Mouse (Mus musculus): ENCODE measurements around the gene Atp6v0e.

Atp6v0e gene

DNA sequence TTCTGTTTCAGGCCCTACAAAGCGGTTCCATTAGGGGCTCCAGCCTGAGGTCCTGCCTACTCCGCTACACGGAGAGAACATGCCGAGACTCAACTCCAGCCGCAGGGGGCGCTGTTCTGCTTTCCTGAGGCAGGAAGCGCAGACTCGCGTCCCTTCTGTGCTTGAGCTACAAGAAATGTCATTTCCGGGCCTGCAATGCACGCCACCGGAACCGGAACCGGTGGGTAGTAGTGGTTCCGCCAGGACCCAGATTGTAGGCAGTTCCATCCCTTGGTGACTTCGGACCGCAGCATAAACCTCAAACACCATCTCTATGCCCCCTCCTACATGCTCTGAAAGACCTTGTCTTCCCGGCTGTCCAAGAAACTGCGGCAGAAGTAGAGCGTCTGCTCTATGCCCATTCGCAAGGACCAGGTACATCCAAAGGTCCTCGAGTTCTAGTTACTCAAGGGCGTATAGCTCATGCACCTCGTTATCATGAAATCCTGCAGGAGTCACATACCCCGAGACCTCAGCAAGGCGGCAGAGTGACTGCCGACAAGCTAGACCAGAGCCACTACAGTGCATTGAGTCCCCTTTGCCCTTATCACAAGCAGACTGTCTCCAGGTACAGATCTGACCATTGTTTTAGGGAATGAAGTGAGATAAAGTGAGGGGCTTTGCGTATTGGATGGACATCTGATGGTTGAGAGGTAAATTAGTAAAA, at the start of gene Atp6v0e:
Gene Atp6v0e, plus strand, starts transcription at position 254 of the 706 bp plus-strand sequence.
- DNase-seq: peak; percentile 96

- no peak for DNase-seq
These were observed 48.7 kb upstream of the Atp6v0e start for GRCm38 (mm10) chr17:26614286-26614685.

DNA sequence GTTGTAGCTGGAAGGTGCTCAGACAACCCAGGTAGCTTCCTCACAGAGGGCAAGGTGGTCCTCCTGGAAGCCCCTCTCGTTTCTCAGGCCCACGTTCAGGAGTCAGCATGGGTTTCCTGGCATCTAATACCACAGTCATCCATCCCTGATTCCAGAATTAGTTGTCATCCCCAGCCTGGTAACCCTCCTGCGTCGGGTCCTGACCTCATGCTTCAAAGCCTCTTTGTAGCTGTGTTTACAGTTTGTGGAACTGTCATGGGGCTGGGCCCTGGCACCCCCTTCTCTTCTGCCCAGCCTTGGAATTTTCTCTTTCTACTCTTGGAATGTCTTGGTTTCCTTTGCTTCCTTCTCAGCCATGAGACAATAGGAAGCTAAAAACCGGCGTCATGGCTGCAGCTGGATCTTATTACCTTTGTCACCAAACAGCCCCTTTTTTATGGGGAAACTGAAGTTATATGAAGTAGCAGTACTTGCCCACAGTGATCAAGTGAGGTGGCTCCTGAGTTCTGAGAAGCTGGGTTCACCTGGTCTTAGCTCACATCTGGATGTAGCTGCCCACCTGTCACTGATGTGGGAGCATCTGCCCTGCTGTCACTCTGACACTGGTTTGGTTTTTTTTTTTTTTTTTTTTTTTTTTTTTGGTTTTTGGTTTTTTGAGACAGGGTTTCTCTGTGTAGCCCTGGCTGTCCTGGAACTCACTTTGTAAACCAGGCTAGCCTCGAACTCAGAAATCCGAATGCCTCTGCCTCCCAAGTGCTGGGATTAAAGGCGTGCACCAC, 48.1 kb upstream of the Atp6v0e start:
- DNase-seq: no peak

DNA sequence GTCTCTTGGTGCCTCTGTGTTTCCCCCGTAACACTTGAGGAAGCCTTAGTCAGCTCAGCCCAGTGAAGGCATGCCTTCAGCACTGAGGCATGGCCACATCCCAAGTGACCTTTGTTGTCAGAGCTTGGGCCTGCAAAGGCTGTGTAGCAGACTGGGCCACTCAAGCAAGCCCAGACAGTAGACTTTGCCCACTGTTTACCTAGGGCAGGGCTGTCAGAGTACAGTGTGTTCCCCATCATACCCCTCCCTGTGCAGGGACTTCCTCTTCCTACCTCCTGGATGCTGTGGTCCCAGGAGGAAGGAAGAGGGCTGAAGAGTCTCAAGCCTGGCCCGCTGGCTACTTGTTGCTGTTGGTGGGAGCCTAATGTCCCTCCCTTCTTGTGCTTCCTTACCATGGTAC, 46.3 kb upstream of the Atp6v0e start:
- DNase-seq: peak; percentile 88

DNA sequence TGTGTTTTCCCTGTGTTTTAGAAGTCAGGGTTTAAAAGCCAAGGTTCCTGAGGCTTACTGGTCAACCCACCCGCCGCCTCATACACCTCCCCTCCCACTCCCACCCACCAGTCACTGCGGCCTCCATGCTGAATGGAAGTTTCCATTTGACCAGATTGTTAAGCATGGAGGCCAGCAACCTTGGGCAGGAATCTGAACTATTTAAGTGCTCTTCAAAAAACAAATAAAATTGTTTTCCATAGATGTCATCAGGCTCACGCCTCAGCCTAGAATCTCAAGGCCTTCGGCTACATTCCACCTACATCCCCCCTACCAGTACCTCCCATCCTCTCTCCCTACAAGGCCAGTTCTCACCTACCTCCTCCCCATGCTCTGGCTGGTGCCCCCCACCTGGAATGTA, 44.5 kb upstream of the Atp6v0e start:
- no peak for DNase-seq

DNA sequence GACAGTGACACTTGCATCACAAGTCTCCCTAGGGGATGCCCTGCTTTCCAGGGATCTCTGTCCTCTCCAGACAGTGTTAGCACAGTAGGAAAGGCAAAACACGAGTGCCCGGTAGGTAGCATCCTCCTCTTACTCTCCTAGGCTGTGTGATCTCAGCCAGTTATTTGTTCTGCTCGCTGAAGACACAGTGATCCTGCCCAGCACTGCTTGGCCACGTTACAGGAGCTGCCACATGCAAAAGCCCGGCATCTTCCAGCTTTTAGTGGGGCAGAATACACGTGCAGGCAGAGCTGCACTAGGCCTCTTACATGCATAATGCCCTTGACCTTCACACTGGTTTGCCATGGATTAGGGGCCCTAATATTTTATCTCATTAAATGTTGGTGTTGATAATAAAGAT, 43.5 kb upstream of the Atp6v0e start:
- DNase-seq: no peak

DNA sequence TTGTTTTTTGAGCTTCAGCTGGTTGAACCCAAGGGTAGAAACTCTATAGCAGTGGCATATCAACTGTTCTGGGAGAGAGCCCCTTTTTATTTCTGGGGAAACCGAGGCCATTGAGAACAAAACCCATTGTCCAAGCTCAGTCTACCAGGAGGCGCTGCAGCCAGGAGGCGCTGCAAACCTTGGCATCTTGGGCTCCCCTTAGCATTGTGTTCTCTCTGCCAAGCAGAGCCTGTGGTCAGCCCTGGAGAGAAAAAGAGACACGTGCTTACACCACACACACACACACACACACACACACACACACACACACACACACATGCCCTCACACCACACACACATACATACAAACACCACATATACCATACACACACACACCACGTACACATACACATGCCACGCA, 42.7 kb upstream of the Atp6v0e start:
- no peak for DNase-seq

DNA sequence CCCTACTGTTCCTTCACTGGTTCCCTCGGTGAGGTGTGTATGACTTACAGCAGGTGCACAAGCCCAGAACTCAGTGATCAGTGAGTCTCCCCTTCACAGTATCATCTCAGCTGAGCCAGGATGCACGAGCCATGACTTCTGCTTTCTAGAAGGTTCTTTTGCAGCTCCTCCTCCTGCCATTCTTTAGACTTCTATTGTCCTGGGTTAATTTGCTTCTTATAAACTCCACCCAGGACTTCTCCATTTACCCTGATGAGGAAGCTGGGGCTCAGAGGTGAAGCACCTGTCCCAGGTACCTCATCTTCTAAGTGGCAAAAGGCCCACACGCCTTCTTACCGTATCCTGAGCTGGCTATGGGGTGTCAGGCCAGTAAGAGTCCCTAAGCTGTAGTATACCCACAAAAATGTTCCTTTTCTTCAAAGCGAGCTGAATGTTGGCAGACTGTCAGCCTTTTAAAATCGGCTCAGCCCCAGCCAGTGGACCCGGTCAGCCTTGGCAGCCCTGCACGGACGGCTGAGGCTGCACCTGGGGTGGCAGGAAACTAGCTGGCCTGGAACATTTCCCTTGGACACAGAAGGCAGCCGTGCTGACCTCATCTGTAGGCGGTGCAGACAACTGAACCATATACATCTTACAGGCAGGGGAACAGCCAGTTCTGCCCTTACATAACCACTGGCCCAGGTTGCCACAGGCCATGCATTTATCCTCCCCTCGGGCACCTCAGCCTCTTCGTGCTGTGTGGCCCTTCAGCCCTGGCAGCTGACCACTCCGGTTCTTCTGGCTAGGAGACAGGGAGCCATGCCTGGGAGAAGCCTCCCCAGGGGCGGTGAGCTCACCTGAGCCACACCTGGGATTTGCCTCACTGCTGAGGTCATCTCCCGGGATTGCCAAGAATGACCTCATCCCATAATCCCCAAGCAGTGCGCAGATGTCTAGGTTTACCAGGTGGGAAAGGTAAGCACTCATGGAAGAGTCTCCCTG, 42.0 kb upstream of the Atp6v0e start:
- peak; percentile 91 for DNase-seq

DNA sequence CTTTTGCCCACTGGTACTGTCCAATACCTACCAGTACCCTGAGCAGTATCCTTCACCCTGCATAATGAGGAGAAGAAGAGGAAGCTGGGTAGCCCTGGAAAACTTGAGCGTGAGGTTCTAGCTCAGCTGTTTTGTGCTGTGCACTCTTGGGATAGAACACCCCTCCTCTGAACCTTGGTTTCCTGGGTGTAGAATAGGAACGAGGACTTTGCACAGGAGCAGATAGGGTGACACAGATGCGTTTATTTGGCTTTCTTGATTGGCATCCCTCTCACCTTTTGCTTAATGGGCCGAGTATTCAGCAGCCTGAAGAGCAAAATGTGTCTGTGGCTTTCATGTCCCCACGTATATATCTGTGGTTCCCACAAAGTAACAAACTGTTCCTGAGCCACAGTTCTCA, 41.1 kb upstream of the Atp6v0e start:
- no peak for DNase-seq

GRCm38 (mm10) chr17:26623991-26624390, 39.0 kb upstream of the Atp6v0e start:
- DNase-seq: no peak

DNA sequence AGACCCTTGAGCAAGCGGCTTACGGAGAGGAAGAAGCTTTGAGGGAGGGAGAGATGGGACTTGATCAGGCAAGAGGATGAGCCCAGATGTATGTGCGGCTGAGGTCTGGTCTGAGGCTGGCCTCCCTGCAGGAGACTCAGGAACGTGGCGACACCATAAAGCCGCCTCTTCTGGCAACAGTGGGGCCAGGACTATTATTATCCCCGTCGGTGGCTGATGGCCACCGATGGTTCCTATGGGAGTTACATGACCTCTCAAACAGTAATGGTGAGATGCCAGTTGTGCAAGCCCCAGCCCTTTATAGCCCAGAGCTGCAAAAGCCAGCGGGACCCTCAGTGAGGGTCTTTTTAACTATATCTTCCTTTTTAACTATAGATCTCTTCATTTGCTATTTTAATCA, 38.0 kb upstream of the Atp6v0e start:
- no peak for DNase-seq

DNA sequence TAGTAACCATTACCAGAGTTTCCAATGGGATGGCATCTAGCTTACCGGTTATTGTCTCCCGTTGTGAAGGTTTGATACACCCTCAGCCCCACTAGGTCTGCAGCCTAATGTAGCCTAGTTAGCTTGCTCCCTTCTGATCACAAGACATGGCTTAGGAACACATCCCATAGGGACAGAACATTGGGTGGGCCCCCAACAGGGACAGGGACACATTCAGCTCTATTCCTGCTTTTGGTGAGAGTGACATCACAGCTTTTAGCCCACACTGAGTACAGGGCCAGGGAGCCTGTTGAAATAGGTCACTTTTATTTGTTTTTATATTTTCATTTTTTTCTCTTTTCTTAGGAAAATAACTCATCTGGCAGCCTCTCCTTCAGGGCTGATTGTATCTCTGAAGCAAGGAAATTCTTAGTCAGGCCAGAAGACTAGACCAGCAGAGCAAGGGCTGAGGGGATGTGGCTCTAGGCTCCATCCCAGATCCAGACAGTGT, 37.5 kb upstream of the Atp6v0e start:
- DNase-seq: no peak

DNA sequence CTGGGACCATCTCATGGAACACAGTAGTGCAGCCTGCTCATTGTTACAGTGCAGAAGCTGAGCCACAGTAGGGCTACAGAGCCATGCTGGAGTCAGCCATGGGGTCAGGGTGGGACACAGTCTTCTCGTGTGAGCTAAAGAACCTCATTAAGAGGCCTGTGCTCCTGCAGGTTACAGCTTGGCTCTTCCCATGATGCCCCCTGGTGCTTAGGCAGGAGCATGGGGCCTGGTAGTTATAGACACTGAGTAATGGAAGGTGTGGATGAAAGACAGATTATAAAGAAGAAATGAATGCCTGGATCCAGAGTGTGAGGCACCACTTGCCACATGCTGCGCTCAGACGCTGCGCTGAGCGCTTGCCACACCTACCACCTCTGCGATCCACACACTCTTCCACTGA, 34.6 kb upstream of the Atp6v0e start:
- no peak for DNase-seq

DNA sequence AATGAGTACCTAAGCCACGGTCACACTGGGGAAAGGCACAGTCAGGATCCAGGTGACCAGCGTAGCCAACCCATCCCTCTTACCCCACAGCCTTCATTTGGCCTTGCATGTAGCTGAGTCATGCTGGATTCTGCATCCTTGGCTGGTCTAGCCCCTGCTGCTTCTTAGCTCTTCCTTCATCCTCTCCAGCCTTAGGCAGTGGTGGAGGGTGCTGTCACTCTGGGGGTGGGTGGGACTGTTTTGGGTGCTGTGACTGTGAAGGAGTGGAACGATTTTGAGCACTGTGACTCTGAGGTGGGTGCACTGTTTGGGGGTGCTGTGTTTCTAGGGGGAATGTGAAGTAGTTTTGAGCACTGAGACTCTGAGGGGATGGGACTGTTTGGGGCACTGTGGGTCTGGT, 34.1 kb upstream of the Atp6v0e start:
- no peak for DNase-seq

DNA sequence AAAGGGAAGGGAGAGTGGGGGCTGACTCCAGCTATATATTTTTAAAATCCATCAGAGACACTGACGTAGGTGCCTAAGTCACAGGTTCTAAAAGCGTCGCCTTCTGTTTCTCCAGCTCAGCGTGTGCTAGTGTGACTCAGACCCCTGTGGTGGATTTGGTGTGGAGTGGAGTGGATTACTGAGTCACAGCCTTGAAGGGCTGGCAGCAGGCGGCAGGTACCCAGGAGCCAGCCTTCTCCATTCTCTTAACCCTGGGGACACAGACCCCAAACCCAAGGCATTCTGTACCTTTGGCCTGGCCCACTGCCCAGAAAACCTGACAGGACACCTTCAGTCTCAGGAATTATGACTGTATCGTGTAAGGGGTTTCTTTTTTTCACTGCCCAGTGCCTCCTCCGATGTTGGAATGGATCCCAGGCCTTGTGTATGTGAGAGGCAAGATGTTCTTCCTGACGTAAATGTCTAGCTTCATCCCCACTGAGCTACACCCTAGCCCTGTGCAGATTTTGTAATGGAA, 31.2 kb upstream of the Atp6v0e start:
- DNase-seq: no peak

DNA sequence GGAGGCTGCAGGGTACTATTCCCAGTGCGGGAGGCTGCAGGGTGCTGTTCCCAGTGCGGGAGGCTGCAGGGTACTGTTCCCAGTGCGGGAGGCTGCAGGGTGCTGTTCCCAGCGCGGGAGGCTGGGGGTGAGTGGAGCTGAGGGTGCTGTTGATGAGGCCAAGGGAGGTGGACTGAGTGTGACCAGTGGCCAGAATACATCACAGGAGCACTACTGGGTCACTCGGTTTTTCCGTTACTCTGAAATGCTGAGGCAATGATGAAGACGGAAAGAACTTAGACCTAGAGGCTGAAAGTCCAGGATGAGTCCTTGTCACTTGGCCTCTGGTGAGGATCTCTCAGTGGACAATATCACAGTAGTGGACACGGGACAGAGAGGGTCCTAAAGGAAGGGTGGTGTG, 29.8 kb upstream of the Atp6v0e start:
- DNase-seq: no peak

DNA sequence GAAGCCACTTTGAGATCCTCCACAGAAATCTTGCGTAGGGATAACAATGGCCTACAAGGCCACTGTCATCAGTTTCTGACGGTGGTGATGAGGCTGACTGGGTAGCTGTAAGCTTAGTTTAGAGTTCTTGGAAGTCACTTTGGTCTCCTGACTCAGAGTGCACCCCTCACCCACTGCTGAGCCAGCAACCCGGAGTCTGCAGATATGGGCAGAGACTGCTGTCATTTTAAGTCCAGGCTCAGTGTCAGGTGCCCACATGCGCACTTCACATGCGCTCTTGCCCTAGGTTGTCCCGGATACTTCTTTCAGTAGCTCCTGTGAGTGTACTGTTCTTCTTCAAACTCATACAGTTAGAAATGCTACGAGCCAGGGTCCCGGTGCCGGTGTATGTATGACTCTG, 29.1 kb upstream of the Atp6v0e start:
- DNase-seq: no peak

DNA sequence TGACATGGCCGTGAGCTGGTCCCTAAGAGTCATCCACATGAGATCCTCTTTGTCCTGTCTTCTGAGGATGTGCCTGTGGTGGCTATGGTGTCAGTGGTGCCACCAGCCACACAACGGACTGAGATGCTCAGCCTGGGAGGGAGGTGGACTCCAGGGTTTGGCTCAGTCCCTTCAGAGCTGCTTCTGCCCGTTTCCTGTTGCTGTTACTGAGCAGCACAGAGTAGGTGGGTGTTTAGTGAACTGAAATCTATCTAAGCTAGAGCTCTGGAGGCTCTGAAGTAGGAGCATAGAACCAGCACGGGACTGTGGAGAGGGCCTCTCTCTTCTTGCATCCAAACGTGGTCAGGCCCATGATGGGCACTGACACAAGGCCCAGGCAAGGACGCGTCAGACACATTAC, 28.5 kb upstream of the Atp6v0e start:
- no peak for DNase-seq

DNA sequence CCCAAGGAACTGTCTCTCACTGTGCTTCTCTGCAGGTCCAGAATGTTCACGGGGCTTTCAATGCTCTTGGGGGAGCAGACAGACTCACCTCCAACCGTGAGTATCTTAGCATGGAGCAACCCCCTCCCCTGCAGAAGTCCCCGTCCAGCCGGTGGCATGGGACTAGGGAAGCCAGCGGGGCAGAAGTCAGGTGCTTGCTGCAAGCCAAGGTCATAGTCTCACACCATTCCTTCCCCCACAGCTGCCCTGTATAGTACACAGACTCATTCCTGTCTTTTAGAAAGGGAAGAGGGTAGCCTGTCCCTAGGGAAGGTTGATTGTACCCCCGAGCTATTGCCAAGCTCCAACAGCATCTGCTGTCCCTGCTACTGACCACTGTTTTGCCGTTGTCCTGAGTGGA, 27.1 kb upstream of the Atp6v0e start:
- DNase-seq: no peak

- peak; percentile 40 for DNase-seq
These were observed 25.2 kb upstream of the Atp6v0e start for GRCm38 (mm10) chr17:26637851-26638250.

GRCm38 (mm10) chr17:26638655-26639054, 24.4 kb upstream of the Atp6v0e start:
- peak; percentile 92 for DNase-seq

GRCm38 (mm10) chr17:26639791-26640190, 23.2 kb upstream of the Atp6v0e start:
- DNase-seq: no peak

DNA sequence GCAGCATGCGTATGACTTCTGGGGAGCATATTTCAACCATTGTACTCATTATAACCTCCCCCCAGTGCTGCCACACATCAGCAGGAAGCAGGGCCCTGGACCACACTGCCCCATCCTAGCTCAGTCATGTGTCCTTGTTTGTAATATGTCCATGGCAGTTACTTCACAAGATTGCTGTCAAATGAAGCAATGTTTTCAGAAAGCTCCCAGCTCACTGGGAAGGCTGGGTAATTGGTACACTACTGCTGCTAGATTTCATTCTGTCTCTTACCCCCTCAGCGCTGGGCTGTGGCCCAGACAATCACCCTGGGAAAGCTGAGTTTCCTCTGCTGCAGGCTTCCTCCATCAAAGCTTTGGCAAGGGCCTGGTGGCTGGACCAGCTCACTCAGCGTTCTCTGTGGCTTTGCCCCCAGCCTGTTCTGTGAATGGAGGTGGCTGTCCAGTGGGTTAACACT, 22.7 kb upstream of the Atp6v0e start:
- peak; percentile 63 for DNase-seq
